Mouse (Mus musculus) kidney, adult 2 months (tissue): ENCODE measurements at regions not wholly inside any gene's neighbourhood (a gene's known extent, or its start where the extent isn't known, plus 50 kb on each side); places are given as distances from the start of the nearest gene placed in this dataset.
"Not testable (repeated sequence)": the region's sequence is repeated elsewhere in the genome, so short reads cannot be mapped to it uniquely, and the experiment has no call there.

ENCODE experiments used
- DNase-seq: peaks from one replicate; pipeline ENCODE4 v3.0.0; 2021
- H3K27ac ChIP-seq: fragments of 200-500 bp; 2 replicates; pipeline ENCODE4 v1.5.1; 2012; ENCODE audit warnings: low read depth, low read length, control low read depth, inconsistent platforms; ENCODE audit not compliant: insufficient read depth
- H3K27me3 ChIP-seq: fragments of 200-500 bp; replicated peaks from 2 replicates; pipeline ENCODE4 v1.6.1; 2012; ENCODE audit warnings: mild to moderate bottlenecking, moderate library complexity, low read length, inconsistent platforms; ENCODE audit not compliant: control insufficient read depth, insufficient read depth
- H3K36me3 ChIP-seq: fragments of 200-500 bp; 2 replicates; pipeline ENCODE4 v1.6.1; 2012; ENCODE audit warnings: mild to moderate bottlenecking, moderate library complexity, low read length, inconsistent platforms; ENCODE audit not compliant: control insufficient read depth, insufficient read depth
- H3K4me1 ChIP-seq: fragments of 200-500 bp; 2 replicates; pipeline ENCODE4 v1.6.1; 2011; ENCODE audit warnings: low read length; ENCODE audit not compliant: control insufficient read depth, insufficient read depth
- H3K4me3 ChIP-seq: fragments of 200-500 bp; 2 replicates; pipeline ENCODE4 v1.5.1; 2011; ENCODE audit warnings: mild to moderate bottlenecking, low read depth, low read length, control low read depth; ENCODE audit not compliant: insufficient read depth
- CTCF ChIP-seq: fragments of 200-500 bp; conservative IDR thresholded peaks from 2 replicates; pipeline ENCODE4 v1.5.1; 2011; ENCODE audit warnings: low read depth, mild to moderate bottlenecking, control low read depth, low read length, moderate library complexity, mixed read lengths; ENCODE audit not compliant: insufficient read depth, insufficient read length
- POLR2A ChIP-seq: fragments of 200-500 bp; IDR thresholded peaks from one replicate; pipeline ENCODE4 v1.6.1; 2011; ENCODE audit warnings: low read depth, low read length, control low read depth
- WGBS: fragments of 180-500 bp; shearing (Covaris S2); methylation state at CpG from one replicate; pipeline ENCODE4 v1.1.7; 2018; 5-methylcytosine and 5-hydroxymethylcytosine counted together

DNA sequence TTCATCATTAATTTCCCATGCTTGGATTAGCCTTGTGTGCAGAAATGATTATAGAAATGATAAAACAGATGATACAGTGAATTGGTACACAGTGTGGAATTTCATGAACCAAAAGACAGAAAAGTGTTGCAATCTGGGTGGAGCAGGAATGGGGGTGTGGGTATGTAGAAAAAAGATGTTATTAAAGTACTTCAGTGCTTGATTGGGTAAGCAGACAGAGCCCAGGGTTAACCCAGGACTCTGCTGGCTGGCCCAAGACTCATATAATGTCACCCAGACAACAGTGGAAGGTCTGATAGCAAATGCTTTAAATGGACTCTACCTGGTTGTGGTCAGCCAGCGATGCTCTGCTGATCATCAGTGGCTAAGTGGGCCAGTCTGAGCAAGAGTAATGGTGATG lies 168.1 kb upstream of the Tab2 start:
- DNase-seq = no peak
- H3K4me1 ChIP-seq = no peaks in the 10 kb centered on the region
- WGBS = 100% methylated on average over 1 of the region's 1 CpGs
- H3K36me3 ChIP-seq = no peaks in the 10 kb centered on the region
- no peaks in the 10 kb centered on the region for H3K27me3 ChIP-seq
- TF ChIP-seq CTCF (no peak), POLR2A (no peak)
- no peak overlapping the region for H3K4me3 ChIP-seq
- no peak overlapping the region for H3K27ac ChIP-seq

DNA sequence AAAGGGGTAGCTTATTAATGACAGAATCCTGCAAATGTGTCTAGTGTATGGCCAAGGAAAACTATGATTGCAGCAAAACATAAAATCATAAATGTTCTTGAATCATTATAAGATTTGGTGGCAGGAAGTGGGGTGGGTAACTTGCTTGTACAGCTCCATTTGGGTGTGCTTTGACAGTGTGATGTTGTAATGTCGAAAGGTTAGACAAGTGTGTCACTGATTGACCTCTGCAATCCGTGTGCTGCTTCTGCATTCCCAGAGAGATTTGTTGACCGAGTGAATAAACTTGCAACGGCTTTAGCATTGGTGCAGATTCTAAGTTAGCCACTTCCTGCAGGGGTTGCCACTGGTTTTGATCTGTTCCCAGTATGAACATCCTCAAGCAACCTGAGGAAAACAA lies 165.9 kb upstream of the Tab2 start:
- no peaks in the 10 kb centered on the region for H3K36me3 ChIP-seq
- H3K4me3 ChIP-seq = no peak overlapping the region
- no peaks in the 10 kb centered on the region for H3K4me1 ChIP-seq
- no peak for DNase-seq
- H3K27ac ChIP-seq = no peak overlapping the region
- H3K27me3 ChIP-seq = no peaks in the 10 kb centered on the region
- TF ChIP-seq CTCF (no peak), POLR2A (no peak)
- 56% methylated on average over 4 of the region's 4 CpGs for WGBS

GRCm38 (mm10) chr10:8116821-8117220 lies 160.8 kb upstream of the Tab2 start:
- Histone ChIP-seq H3K27me3 (no peaks in the 10 kb centered on the region), H3K36me3 (no peaks in the 10 kb centered on the region), H3K27ac (no peak overlapping the region), H3K4me1 (no peaks in the 10 kb centered on the region), H3K4me3 (no peak overlapping the region)
- no peak for TF ChIP-seq POLR2A
- no peak for TF ChIP-seq CTCF
- DNase-seq = no peak
- WGBS = 68% methylated on average over 8 of the region's 8 CpGs

- not testable (repeated sequence) for H3K4me3 ChIP-seq, H3K27me3 ChIP-seq, H3K27ac ChIP-seq, H3K4me1 ChIP-seq, H3K36me3 ChIP-seq, DNase-seq
- 87% methylated on average over 5 of the region's 5 CpGs for WGBS
Observed at GRCm38 (mm10) chr10:8114932-8115331, 158.9 kb upstream of the Tab2 start.

GRCm38 (mm10) chr10:8114530-8114929 lies 158.5 kb upstream of the Tab2 start:
- DNase-seq = no peak
- TF ChIP-seq CTCF = no peak
- TF ChIP-seq POLR2A = no peak
- 80% methylated on average over 3 of the region's 3 CpGs for WGBS
- H3K36me3 ChIP-seq = no peaks in the 10 kb centered on the region
- no peaks in the 10 kb centered on the region for H3K4me1 ChIP-seq
- H3K27me3 ChIP-seq = no peaks in the 10 kb centered on the region
- H3K27ac ChIP-seq = no peak overlapping the region
- H3K4me3 ChIP-seq = no peak overlapping the region

DNA sequence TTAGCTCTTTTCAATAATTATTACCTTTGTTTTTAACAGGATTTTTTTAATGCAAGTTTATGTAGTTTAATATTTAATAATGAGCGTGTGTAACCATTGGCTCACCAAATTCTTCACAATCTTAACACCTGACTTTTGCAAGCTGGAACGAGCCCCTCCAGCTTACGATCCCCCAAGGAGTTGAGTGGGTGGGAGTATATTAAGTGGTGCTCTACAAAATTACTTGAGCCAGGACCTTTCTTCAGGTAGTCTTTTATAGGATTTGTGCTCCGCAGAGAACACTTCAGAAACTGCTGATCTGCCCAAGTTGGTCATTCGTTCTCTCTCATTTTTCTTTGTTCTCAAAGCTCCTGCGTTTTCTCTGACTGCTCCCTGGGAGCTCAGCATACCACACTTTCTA lies 144.5 kb upstream of the Tab2 start:
- H3K36me3 ChIP-seq = no peaks in the 10 kb centered on the region
- H3K4me3 ChIP-seq = no peak overlapping the region
- DNase-seq = no peak
- H3K4me1 ChIP-seq = no peaks in the 10 kb centered on the region
- no peaks in the 10 kb centered on the region for H3K27me3 ChIP-seq
- no peak overlapping the region for H3K27ac ChIP-seq
- 60% methylated on average over 6 of the region's 6 CpGs for WGBS
- TF ChIP-seq CTCF (no peak), POLR2A (no peak)

GRCm38 (mm10) chr10:8095924-8096323 lies 139.9 kb upstream of the Tab2 start:
- Histone ChIP-seq H3K4me3 (no peak overlapping the region), H3K4me1 (no peaks in the 10 kb centered on the region), H3K36me3 (no peaks in the 10 kb centered on the region), H3K27me3 (no peaks in the 10 kb centered on the region), H3K27ac (no peak overlapping the region)
- TF ChIP-seq CTCF = no peak
- no peak for TF ChIP-seq POLR2A
- WGBS = 48% methylated on average over 2 of the region's 2 CpGs
- DNase-seq = peak; percentile 20

DNA sequence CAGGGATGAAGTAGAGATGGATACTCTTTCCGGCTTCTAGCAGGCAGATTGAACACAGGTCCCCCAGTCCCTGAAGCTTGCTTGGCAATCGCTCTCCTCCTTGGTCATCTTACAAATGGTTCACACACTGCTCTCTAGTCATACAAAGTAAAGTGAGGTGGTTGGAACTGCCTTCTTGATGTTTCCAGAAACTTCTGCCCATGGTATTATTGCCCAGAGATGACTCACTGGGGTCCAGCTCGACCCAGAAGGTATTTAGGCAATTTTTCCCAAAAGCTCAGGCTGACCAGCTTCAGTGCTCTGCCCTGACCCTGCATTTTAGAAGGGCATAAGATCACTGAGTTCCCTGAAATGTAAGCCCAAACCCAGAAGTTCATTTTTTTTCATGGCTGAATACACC lies 139.2 kb upstream of the Tab2 start:
- DNase-seq = no peak
- TF ChIP-seq CTCF (no peak), POLR2A (no peak)

More for the DNA sequence above, 139.2 kb upstream of the Tab2 start:
- Histone ChIP-seq H3K27me3 (no peaks in the 10 kb centered on the region), H3K27ac (no peak overlapping the region), H3K4me3 (no peak overlapping the region), H3K36me3 (no peaks in the 10 kb centered on the region), H3K4me1 (no peaks in the 10 kb centered on the region)
- 90% methylated on average over 3 of the region's 3 CpGs for WGBS
